Mouse (Mus musculus): ENCODE measurements at regions not wholly inside any gene's neighbourhood (a gene's known extent, or its start where the extent isn't known, plus 50 kb on each side); places are given as distances from the start of the nearest gene placed in this dataset.

- TF ChIP-seq CTCF (IDR thresholded peaks at IDR 0.05; ENCODE audit: low read depth, low read length) (no peak), POLR2A (IDR thresholded peaks at IDR 0.05; ENCODE audit: extremely low read depth, insufficient read depth, low read length) (no peak)
Measured at GRCm38 (mm10) chr19:14045456-14045855, 132.1 kb downstream of the Olfr1505 start.

Measured in liver, adult 2 months (tissue).